Mouse (Mus musculus) cortical plate, adult 2 months (tissue): ENCODE measurements around the gene Pglyrp2.

Source experiments
- CTCF ChIP-seq: fragments of 200-500 bp; IDR thresholded peaks from 2 replicates; pipeline ENCODE4 v1.5.1; 2011; ENCODE audit warnings: mild to moderate bottlenecking, control low read depth, low read length; ENCODE audit not compliant: insufficient read depth; ENCODE audit errors: extremely low read depth
- POLR2A ChIP-seq: fragments of 200-500 bp; IDR thresholded peaks from 2 replicates; pipeline ENCODE4 v1.6.1; 2011; ENCODE audit warnings: mild to moderate bottlenecking, low read length, control low read depth; ENCODE audit not compliant: insufficient read depth; ENCODE audit errors: extremely low read depth

DNA sequence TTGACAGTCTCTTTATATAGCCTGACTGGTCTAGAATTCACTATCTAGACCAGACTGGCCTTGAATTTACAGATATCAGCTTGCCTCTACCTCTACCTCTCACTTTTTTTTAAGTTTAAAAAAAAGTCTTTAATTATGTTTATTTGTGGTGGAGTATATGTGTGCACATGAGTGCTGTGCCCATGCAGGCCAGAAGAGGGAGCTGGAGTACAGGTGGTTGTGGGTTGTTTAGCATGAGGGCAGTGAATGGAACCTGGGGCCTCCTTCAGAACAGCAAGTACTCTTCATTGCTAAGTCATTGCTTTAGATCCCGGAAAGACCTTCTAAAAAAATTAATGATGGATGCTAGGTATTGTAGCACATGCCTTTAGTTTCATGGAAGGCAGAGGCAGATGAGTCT, 25.1 kb upstream of the Pglyrp2 start:
- TF ChIP-seq CTCF, result no peak
- no peak for TF ChIP-seq POLR2A
